Mouse (Mus musculus): ENCODE measurements at regions not wholly inside any gene's neighbourhood (a gene's known extent, or its start where the extent isn't known, plus 50 kb on each side); places are given as distances from the start of the nearest gene placed in this dataset.

- TF ChIP-seq CTCF (IDR thresholded peaks at IDR 0.05; ENCODE audit: borderline replicate concordance, insufficient read depth, low read depth, low read length) (no peak), POLR2A (IDR thresholded peaks at IDR 0.05; ENCODE audit: borderline replicate concordance, insufficient read depth, low read length) (no peak)
Observed at GRCm38 (mm10) chr11:7630637-7631036, 416.9 kb upstream of the Igfbp3 start.

All from cerebellum, adult 2 months (tissue).